Mouse (Mus musculus): ENCODE measurements around the gene Wt1. TPM values are rescaled to one million over a fixed set of nuclear protein-coding genes. Genes with fewer than 3 reads are reported as not detected.

The Wt1 gene
- polyA plus RNA-seq, 1 experiment from 2014 or later, result 0.13 TPM

DNA sequence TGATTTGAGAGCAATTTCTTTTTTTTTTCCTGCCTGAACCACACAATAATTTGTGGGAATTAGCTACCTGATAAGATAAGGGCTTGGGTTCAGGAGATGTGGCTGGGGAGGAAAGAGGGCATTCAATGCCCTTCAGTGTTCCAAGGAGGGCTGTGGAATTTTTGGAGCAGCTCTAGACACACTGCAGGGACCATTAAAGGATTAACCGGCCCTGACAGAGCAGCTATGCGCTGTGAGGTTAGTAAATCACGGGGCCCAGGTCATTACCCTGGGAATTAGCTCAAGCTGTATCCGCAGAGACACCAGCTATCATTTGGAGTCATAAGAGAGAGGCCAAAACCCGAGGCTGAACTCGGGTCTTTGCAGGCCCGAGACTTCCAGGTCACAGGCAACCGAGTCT is 73.8 kb downstream of the Wt1 start:
- no peak overlapping the region for H3K27ac ChIP-seq
- H3K9me3 ChIP-seq, result no peaks in the 10 kb centered on the region
- no peaks in the 10 kb centered on the region for H3K27me3 ChIP-seq (replicated peaks)
- WGBS, result 45% methylated on average over 8 of the region's 8 CpGs
- H3K36me3 ChIP-seq (replicated peaks), result no peaks in the 10 kb centered on the region
- H3K4me2 ChIP-seq, result no peak overlapping the region
- H3K4me3 ChIP-seq, result no peak overlapping the region
- H3K9ac ChIP-seq, result no peak overlapping the region
- ATAC-seq (replicated peaks), result no peak
- no peaks in the 10 kb centered on the region for H3K4me1 ChIP-seq

- no peak overlapping the region for H3K27ac ChIP-seq
- no peak overlapping the region for H3K4me2 ChIP-seq
- no peaks in the 10 kb centered on the region for H3K36me3 ChIP-seq (replicated peaks)
- ATAC-seq (replicated peaks), result no peak
- no peaks in the 10 kb centered on the region for H3K27me3 ChIP-seq (replicated peaks)
- no peak overlapping the region for H3K9ac ChIP-seq
- no peaks in the 10 kb centered on the region for H3K4me1 ChIP-seq
- H3K9me3 ChIP-seq, result no peaks in the 10 kb centered on the region
- H3K4me3 ChIP-seq, result no peak overlapping the region
- 86% methylated on average over 9 of the region's 9 CpGs for WGBS
Measured at GRCm38 (mm10) chr2:105206563-105207174, 80.3 kb downstream of the Wt1 start.

- Histone ChIP-seq H3K27me3 (replicated peaks) (no peaks in the 10 kb centered on the region), H3K9ac (no peak overlapping the region), H3K9me3 (no peaks in the 10 kb centered on the region), H3K27ac (no peak overlapping the region), H3K36me3 (replicated peaks) (no peaks in the 10 kb centered on the region), H3K4me1 (no peaks in the 10 kb centered on the region), H3K4me2 (no peak overlapping the region), H3K4me3 (no peak overlapping the region)
- ATAC-seq (replicated peaks), result no peak
- 80% methylated on average over 7 of the region's 7 CpGs for WGBS
Measured at GRCm38 (mm10) chr2:105212839-105213238, 86.5 kb downstream of the Wt1 start.

- Histone ChIP-seq H3K4me2 (no peak overlapping the region), H3K9me3 (no peaks in the 10 kb centered on the region), H3K9ac (no peak overlapping the region), H3K4me3 (no peak overlapping the region), H3K36me3 (replicated peaks) (no peaks in the 10 kb centered on the region), H3K4me1 (no peaks in the 10 kb centered on the region), H3K27me3 (replicated peaks) (no peaks in the 10 kb centered on the region), H3K27ac (no peak overlapping the region)
- 60% methylated on average over 8 of the region's 8 CpGs for WGBS
- ATAC-seq (replicated peaks), result no peak
Measured at GRCm38 (mm10) chr2:105215914-105216313, 89.6 kb downstream of the Wt1 start.

GRCm38 (mm10) chr2:105219229-105219628 is 92.9 kb downstream of the Wt1 start:
- Histone ChIP-seq H3K27ac (no peak overlapping the region), H3K4me2 (no peak overlapping the region), H3K9me3 (no peaks in the 10 kb centered on the region), H3K27me3 (replicated peaks) (peaks cover 8% of the 10 kb centered on the region; the same call in 1 of the 2 replicates), H3K4me1 (peaks cover 2% of the 10 kb centered on the region), H3K9ac (no peak overlapping the region), H3K4me3 (no peak overlapping the region), H3K36me3 (replicated peaks) (no peaks in the 10 kb centered on the region)
- no peak for ATAC-seq (replicated peaks)
- 93% methylated on average over 5 of the region's 5 CpGs for WGBS

- Histone ChIP-seq H3K4me2 (no peak overlapping the region), H3K27ac (no peak overlapping the region), H3K27me3 (replicated peaks) (peaks cover 12% of the 10 kb centered on the region), H3K9ac (no peak overlapping the region), H3K9me3 (no peaks in the 10 kb centered on the region), H3K4me1 (peaks cover 7% of the 10 kb centered on the region), H3K36me3 (replicated peaks) (no peaks in the 10 kb centered on the region), H3K4me3 (no peak overlapping the region)
- no peak for ATAC-seq (replicated peaks)
- 62% methylated on average over 8 of the region's 8 CpGs for WGBS
Measured at GRCm38 (mm10) chr2:105219664-105220063, 93.3 kb downstream of the Wt1 start.

GRCm38 (mm10) chr2:105220738-105221303 is 94.5 kb downstream of the Wt1 start:
- Histone ChIP-seq H3K9ac (no peak overlapping the region), H3K4me2 (no peak overlapping the region), H3K9me3 (no peaks in the 10 kb centered on the region), H3K27ac (no peak overlapping the region), H3K4me3 (no peak overlapping the region), H3K36me3 (replicated peaks) (no peaks in the 10 kb centered on the region), H3K4me1 (peaks cover 8% of the 10 kb centered on the region), H3K27me3 (replicated peaks) (peaks cover 22% of the 10 kb centered on the region)
- WGBS, result 75% methylated on average over 9 of the region's 9 CpGs
- no peak for ATAC-seq (replicated peaks)

Other genes with a start within 250 kb of the Wt1 start
- gene Eif3m, start 109.4 kb upstream of the Wt1 start, polyA plus RNA-seq (2015; fragmentation: Nextera tagmentation; extraction: Ambion mirVana), result 154 TPM in 2 replicates
- gene Gm11060, start 34.5 kb upstream of the Wt1 start, polyA plus RNA-seq (2015; fragmentation: Nextera tagmentation; extraction: Ambion mirVana), result not detected in 2 replicates
- gene Them7, start 97.8 kb downstream of the Wt1 start, polyA plus RNA-seq (2015; fragmentation: Nextera tagmentation; extraction: Ambion mirVana), result not detected in 2 replicates

Data from midbrain, embryonic 15.5 days (tissue).